Mouse (Mus musculus): ENCODE measurements around the gene Trabd2b. TPM values are rescaled to one million over a fixed set of nuclear protein-coding genes. Genes with fewer than 3 reads are reported as not detected.

The Trabd2b gene
- polyA plus RNA-seq, 1 experiment from 2014 or later, result 0.32 TPM

DNA sequence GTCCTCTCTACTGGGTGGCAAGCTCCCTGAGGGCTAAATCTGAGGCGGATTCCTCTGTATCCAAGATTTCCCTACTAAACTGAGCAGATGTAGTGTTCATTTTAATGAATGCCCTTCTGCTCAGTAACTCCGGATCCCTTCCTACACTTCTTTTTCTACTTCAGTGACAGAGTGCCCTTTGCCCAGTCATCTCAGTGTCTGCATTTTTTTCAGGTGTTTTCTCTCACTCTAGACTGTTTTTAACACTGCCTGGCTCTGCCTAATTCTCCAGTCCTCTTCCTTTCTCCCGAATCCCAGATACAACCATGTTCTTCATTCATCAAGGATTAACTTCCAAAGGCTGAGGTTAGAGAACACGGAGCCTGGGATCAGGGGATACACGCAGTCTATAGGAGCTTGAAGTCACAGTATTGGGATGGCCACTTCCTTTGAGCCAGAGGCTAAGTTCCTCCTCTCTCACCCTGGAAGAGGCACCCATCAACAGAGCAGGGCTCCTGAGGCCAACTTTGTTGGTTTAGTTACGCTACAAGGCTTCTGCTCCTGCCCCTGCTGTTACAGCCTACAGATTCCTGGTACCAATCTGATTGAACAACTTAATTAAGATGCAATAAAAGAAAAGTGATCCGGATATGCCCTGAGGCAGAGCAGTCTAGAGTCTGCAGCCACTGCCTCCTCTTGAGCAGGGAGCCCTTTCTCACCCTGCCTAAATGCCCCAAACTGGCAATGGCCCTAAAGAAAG lies 4.4 kb upstream of the Trabd2b start:
- Histone ChIP-seq H3K27ac (replicated peaks) (no peak overlapping the region), H3K4me3 (no peak overlapping the region), H3K9ac (replicated peaks) (no peak overlapping the region), H3K27me3 (0 out of 2 replicates have a peak, but pooled peaks cover 7% of the 10 kb centered on the region), H3K36me3 (no peaks in the 10 kb centered on the region), H3K4me1 (peaks cover 8% of the 10 kb centered on the region), H3K9me3 (no peaks in the 10 kb centered on the region), H3K4me2 (replicated peaks) (no peak overlapping the region)
- ATAC-seq (replicated peaks), result no peak
- 62% methylated on average over 7 of the region's 7 CpGs for WGBS

DNA sequence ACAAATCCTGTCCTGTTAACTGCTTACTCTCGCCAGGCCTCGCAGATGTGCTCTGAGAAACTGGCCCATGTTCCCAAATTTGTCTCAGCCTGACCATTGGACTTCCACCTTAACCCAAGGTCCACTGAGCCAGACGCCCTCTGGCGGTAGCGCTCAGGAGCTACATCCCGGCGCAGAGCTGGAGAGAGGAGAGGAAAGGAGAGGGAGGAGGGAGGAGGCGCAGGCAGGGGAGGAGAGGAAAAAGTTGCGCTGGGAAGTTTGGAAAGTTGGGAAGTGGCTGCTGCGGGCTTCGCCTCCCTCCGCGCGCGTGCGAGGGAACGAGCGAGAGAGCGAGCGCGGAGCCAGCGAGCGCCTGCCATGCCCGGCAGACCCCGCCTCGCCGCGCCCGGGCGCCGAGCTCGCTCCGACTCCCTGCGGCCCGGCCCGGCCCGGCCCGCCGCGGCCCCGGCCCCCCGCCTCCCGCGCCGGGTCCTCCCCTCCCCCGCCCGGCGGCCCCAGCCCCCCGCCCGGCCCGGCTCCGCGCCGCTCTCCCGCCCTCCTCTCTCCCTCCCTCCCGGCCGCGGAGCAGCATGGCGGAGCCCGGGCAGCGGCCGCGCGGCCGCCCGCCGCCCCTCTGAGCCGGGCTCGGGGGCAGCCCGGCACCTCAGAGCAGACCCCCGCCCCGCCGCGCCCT lies 706 bp upstream of the Trabd2b start:
- Histone ChIP-seq H3K9ac (replicated peaks) (peak overlapping the region; percentile 58), H3K4me3 (peak overlapping the region; percentile 72), H3K9me3 (no peaks in the 10 kb centered on the region), H3K4me2 (replicated peaks) (peak overlapping the region; percentile 100), H3K4me1 (peaks cover 8% of the 10 kb centered on the region), H3K27ac (replicated peaks) (no peak overlapping the region; the same call in 1 of the 2 replicates), H3K27me3 (peaks cover 16% of the 10 kb centered on the region; the same call in 1 of the 2 replicates), H3K36me3 (no peaks in the 10 kb centered on the region)
- peak; percentile 80 for ATAC-seq (replicated peaks)
- WGBS, result 1% methylated on average over 24 of the region's 74 CpGs

DNA sequence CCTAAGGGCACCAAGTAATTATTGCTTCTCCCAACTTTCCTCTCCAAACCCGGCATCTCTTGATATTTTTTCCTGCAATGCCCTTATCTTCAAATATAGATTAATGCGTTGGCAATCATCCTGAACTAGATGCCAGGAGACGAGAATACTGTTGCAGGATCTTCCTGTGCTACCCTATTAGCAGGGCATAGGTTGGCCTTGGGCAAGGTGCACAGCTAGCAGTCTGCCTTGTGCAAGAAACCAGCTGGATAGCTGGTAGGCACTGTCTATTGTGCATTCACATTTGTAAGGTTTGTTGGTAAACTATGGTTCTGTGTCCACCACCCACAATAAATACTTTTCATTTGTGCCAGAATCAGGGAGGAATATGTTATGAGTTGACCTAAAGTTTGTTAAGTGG lies 992 bp downstream of the Trabd2b start:
- ATAC-seq (replicated peaks), result no peak
- peaks cover 8% of the 10 kb centered on the region for H3K4me1 ChIP-seq
- H3K4me2 ChIP-seq (replicated peaks), result no peak overlapping the region
- H3K36me3 ChIP-seq, result no peaks in the 10 kb centered on the region
- H3K9ac ChIP-seq (replicated peaks), result no peak overlapping the region
- H3K9me3 ChIP-seq, result no peaks in the 10 kb centered on the region
- 65% methylated on average over 3 of the region's 3 CpGs for WGBS
- H3K27me3 ChIP-seq, result peaks cover 16% of the 10 kb centered on the region; the same call in 1 of the 2 replicates
- no peak overlapping the region for H3K27ac ChIP-seq (replicated peaks)
- no peak overlapping the region for H3K4me3 ChIP-seq

DNA sequence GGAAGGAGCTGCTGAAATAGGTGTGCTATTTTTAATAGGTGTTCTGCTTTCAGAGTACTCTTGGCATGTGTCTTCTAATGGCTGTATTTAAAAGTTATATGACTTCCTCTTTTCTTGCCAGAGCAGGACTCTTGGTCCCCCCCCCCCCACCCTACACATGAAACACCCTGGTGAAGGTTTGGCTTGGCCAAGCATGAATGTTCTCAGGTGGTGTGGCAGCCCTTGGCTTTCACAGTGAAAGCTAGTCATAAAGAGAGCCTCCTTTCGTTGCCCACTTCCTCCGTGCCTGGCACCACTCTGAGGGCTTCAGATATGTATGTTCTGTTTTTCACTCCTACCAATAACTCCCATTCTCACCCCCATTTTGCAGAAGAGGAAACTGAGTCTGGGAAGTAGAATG lies 1.8 kb downstream of the Trabd2b start:
- Histone ChIP-seq H3K9ac (replicated peaks) (no peak overlapping the region), H3K36me3 (no peaks in the 10 kb centered on the region), H3K27me3 (peaks cover 16% of the 10 kb centered on the region; the same call in 1 of the 2 replicates), H3K27ac (replicated peaks) (no peak overlapping the region), H3K4me1 (peaks cover 8% of the 10 kb centered on the region), H3K9me3 (no peaks in the 10 kb centered on the region), H3K4me3 (no peak overlapping the region), H3K4me2 (replicated peaks) (no peak overlapping the region)
- 94% methylated on average over 2 of the region's 2 CpGs for WGBS
- no peak for ATAC-seq (replicated peaks)

DNA sequence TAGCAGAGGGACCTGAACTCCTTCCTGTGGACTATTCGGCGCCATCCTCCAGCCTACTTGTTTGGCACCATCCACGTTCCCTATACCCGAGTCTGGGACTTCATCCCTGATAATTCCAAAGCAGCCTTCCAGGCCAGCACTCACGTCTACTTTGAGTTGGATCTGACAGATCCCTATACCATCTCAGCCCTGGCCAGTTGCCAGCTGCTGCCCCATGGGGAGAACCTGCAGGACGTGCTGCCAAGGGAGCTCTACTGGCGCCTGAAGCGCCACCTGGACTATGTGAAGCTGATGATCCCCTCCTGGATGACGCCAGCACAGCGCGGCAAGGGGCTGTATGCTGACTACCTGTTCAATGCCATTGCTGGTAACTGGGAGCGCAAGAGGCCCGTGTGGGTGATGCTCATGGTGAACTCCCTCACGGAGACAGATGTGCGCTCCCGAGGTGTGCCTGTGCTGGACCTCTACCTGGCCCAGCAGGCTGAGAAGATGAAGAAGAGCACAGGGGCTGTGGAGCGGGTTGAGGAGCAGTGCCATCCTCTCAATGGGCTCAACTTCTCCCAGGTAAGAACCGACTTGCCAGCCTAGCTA lies 2.5 kb downstream of the Trabd2b start:
- H3K9me3 ChIP-seq, result no peaks in the 10 kb centered on the region
- H3K4me2 ChIP-seq (replicated peaks), result no peak overlapping the region
- H3K4me1 ChIP-seq, result peaks cover 8% of the 10 kb centered on the region
- H3K9ac ChIP-seq (replicated peaks), result no peak overlapping the region
- H3K36me3 ChIP-seq, result no peaks in the 10 kb centered on the region
- ATAC-seq (replicated peaks), result no peak
- 70% methylated on average over 18 of the region's 18 CpGs for WGBS
- H3K27ac ChIP-seq (replicated peaks), result no peak overlapping the region
- peaks cover 16% of the 10 kb centered on the region; the same call in 1 of the 2 replicates for H3K27me3 ChIP-seq
- H3K4me3 ChIP-seq, result no peak overlapping the region

DNA sequence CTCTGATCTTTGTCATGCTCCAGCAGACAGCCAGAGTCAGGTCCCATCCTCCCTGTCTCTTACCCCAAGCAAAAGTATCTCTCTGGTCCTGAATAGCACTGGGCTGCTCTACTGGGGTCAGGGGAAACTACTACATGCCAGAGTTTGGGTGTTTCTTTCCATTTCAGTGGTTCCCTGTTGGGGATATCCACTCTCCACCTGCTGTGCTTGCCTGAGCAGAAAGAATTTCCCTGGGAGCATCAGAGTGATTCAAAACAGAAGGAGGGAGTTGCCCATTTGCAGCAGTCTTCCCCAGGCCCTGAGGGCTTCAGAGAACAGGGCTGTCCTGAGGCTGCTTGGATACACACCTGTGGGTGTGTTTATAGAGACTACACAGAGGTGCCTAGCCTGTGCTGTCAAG lies 3.0 kb downstream of the Trabd2b start:
- no peak overlapping the region for H3K4me2 ChIP-seq (replicated peaks)
- H3K36me3 ChIP-seq, result no peaks in the 10 kb centered on the region
- H3K27me3 ChIP-seq, result peaks cover 16% of the 10 kb centered on the region; the same call in 1 of the 2 replicates
- no peak overlapping the region for H3K4me3 ChIP-seq
- no peak for ATAC-seq (replicated peaks)
- H3K4me1 ChIP-seq, result peaks cover 8% of the 10 kb centered on the region
- no peak overlapping the region for H3K27ac ChIP-seq (replicated peaks)
- no peaks in the 10 kb centered on the region for H3K9me3 ChIP-seq
- H3K9ac ChIP-seq (replicated peaks), result no peak overlapping the region

DNA sequence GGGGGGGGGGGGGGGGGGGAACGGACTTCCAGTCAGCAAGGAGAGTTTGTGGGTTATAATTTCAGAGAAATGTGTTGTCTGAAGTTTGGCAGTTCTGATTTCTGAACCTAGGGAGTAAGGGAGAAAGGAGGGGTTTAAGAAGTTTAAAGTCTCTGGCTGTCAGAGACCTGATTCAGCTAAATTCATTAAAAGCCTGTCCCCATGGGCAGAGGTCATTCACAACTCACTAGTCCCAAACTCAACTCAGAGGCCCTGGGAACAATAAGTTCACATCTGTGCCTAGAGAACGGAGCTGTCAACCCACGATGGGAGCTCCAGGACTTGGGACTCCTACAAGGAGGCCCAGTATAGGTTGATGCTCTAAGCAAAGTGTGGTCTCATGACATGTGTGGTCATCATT lies 3.5 kb downstream of the Trabd2b start:
- no peak overlapping the region for H3K4me2 ChIP-seq (replicated peaks)
- no peak overlapping the region for H3K4me3 ChIP-seq
- H3K36me3 ChIP-seq, result no peaks in the 10 kb centered on the region
- H3K27me3 ChIP-seq, result peaks cover 16% of the 10 kb centered on the region; the same call in 1 of the 2 replicates
- no peak overlapping the region for H3K27ac ChIP-seq (replicated peaks)
- WGBS, result 33% methylated on average over 3 of the region's 3 CpGs
- H3K9me3 ChIP-seq, result no peaks in the 10 kb centered on the region
- ATAC-seq (replicated peaks), result no peak
- H3K4me1 ChIP-seq, result peaks cover 8% of the 10 kb centered on the region
- H3K9ac ChIP-seq (replicated peaks), result no peak overlapping the region

DNA sequence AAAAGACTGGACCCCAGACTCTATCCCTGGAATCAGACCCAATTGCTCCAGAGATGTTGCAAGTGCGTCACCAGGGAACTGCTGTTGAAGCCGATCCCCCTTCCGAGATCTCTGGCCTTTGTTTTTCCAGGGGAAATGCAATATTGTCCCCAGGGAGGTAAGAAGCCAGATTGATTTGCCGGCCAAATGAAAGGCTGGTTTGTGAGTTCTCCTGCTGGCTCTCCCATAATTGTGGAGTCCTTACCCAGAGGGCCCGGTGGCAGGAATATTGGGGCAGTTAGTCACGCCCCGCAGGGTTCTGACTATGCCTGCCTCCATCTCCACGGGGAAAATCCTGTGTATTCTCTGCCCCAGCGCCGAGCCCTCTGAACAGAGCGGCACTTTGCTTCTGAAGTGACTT lies 3.9 kb downstream of the Trabd2b start:
- 16% methylated on average over 11 of the region's 11 CpGs for WGBS
- no peak overlapping the region for H3K9ac ChIP-seq (replicated peaks)
- H3K4me1 ChIP-seq, result peaks cover 8% of the 10 kb centered on the region
- peaks cover 16% of the 10 kb centered on the region; the same call in 1 of the 2 replicates for H3K27me3 ChIP-seq
- H3K36me3 ChIP-seq, result no peaks in the 10 kb centered on the region
- ATAC-seq (replicated peaks), result no peak
- no peak overlapping the region for H3K4me3 ChIP-seq
- H3K27ac ChIP-seq (replicated peaks), result no peak overlapping the region
- H3K4me2 ChIP-seq (replicated peaks), result no peak overlapping the region
- H3K9me3 ChIP-seq, result no peaks in the 10 kb centered on the region

DNA sequence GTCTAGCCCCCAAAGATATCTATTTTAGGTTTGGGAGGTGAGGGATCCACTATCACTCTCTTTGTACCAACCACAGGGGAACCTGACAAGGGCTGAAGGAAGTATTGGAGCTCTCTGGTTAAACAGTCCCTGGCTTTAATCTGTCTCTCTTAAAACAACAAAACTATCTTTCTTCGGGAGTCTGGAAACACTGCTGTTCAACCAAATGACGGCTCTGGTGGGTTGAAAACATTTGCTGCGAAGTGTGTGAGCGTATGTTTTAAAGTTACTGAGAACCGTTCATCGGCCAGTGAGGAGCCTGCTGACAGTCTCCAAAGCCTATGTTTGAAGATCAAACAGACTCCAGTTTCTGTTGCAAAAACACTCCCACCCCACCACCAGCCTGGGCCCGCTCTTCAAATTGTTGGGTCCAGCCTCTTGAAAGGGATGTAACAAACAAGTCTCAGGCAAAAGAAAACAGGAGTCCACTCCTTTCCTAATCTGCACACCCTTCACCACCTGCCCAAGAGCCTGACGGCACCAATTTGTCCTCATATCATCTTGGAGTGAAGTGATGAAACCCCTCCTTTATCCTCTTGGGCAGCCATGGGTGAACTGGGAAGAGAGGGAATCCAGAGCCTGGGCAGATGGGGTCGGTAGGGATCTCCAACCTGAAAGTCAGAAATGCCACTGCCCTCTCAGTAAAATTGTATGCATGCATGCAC lies 4.6 kb downstream of the Trabd2b start:
- H3K27ac ChIP-seq (replicated peaks), result no peak overlapping the region
- ATAC-seq (replicated peaks), result no peak
- 65% methylated on average over 9 of the region's 9 CpGs for WGBS
- no peak overlapping the region for H3K4me3 ChIP-seq
- peaks cover 16% of the 10 kb centered on the region; the same call in 1 of the 2 replicates for H3K27me3 ChIP-seq
- H3K36me3 ChIP-seq, result no peaks in the 10 kb centered on the region
- no peak overlapping the region for H3K4me2 ChIP-seq (replicated peaks)
- H3K9me3 ChIP-seq, result no peaks in the 10 kb centered on the region
- H3K4me1 ChIP-seq, result peaks cover 8% of the 10 kb centered on the region
- no peak overlapping the region for H3K9ac ChIP-seq (replicated peaks)

DNA sequence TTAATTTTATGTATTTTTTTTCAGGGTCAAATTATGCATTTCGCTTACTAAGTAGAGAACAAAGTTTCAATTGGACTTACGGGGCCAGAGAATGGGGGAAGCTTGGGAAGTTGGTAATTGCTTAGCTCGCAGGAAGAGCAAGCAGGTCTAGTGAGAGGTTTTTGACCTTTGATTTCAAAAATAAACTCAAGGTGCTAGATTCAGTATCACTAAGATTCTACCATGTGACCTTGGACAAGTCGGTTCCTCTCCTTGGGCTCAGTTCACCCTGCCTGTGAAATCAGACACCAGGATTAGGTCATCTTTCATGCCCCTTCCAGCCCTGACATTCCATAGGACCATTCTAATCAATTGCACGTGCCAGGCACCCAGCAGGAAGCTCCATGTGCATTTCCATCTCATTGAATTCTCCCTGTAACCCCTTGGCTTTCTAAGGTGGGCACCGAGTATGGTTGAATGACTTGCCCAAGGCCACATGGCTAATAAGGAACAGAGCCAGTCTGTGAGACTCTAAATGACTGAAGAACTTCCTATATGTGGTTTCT lies 5.4 kb downstream of the Trabd2b start:
- peaks cover under 1% of the 10 kb centered on the region; the same call in 1 of the 2 replicates for H3K4me1 ChIP-seq
- no peak overlapping the region for H3K9ac ChIP-seq (replicated peaks)
- no peak for ATAC-seq (replicated peaks)
- no peaks in the 10 kb centered on the region for H3K36me3 ChIP-seq
- no peak overlapping the region for H3K27ac ChIP-seq (replicated peaks)
- no peaks in the 10 kb centered on the region for H3K9me3 ChIP-seq
- H3K27me3 ChIP-seq, result peaks cover 11% of the 10 kb centered on the region; the same call in 1 of the 2 replicates
- H3K4me3 ChIP-seq, result no peak overlapping the region
- WGBS, result 51% methylated on average over 6 of the region's 6 CpGs
- no peak overlapping the region for H3K4me2 ChIP-seq (replicated peaks)

DNA sequence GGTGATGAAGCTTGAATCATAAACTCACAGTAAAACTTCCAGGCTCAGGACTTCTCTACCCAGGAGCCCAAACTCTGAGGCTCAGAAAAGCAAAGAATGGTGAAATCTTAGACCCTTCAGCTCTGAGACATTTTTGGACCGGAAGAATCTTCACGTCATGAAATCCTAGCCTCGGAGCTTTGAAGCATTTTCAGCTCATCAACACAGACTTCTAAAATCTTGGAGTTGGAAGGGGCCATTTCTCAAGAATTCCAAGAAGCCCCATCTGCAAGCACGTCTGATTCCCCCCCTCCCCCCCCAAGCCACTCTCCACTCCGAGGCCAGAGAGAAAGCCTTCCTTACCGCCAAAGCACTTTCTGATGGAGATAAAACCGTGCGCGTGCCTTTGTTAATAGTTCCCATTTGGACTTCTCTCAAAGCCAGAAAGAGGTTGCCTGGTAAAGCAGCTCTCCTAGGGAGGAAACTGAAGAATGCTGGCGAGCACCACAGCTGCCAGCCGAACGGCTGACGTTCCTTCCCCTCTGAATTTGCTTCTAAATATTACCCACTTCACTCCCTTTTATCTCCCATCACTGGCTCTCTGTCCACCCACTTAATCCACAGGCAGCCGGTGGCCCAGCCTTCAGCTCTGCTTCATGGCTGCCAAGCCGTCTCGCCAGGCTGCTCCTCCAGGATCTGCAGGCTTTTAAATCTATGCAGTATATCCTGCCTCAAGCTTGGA lies 9.6 kb downstream of the Trabd2b start:
- no peak overlapping the region for H3K9ac ChIP-seq (replicated peaks)
- ATAC-seq (replicated peaks), result 0 out of 2 replicates have a peak, but pooled peaks have one; percentile 53
- WGBS, result 38% methylated on average over 16 of the region's 16 CpGs

More for the DNA sequence above, 9.6 kb downstream of the Trabd2b start:
- Histone ChIP-seq H3K4me1 (no peaks in the 10 kb centered on the region), H3K27me3 (no peaks in the 10 kb centered on the region), H3K4me2 (replicated peaks) (no peak overlapping the region), H3K36me3 (no peaks in the 10 kb centered on the region), H3K4me3 (no peak overlapping the region), H3K9me3 (no peaks in the 10 kb centered on the region), H3K27ac (replicated peaks) (no peak overlapping the region)

Measured in forebrain, embryonic 15.5 days (tissue).